Mouse (Mus musculus): Measurements from ENCODE around the gene Meioc. TPM values are rescaled to one million over a fixed set of nuclear protein-coding genes. Genes with fewer than 3 reads are reported as not detected.
A peak's percentile ranks its signal among the peaks of the same experiment; 100 is the strongest.

Meioc gene
- polyA plus RNA-seq (2014; fragmentation: Nextera tagmentation; extraction: Ambion mirVana), result 0.15 and 0.24 TPM in 2 replicates

- Histone ChIP-seq H3K36me3 (ENCODE audit: control insufficient read depth, insufficient read depth, low read length) (no peaks in the 10 kb centered on the region), H3K9me3 (ENCODE audit: control insufficient read depth, low read length) (peaks cover 12% of the 10 kb centered on the region), H3K4me1 (replicated peaks; ENCODE audit: control insufficient read depth, insufficient read depth, low read length) (0 out of 2 replicates have a peak, but pooled peaks cover 2% of the 10 kb centered on the region), H3K27ac (ENCODE audit: low read depth, low read length) (no peak within 1 kb of the TSS), H3K4me2 (ENCODE audit: low read depth, low read length, severe bottlenecking) (no peak within 1 kb of the TSS), H3K27me3 (ENCODE audit: control insufficient read depth, insufficient read depth, low read length) (peaks cover 8% of the 10 kb centered on the region), H3K9ac (ENCODE audit: low read length) (no peak within 1 kb of the TSS), H3K4me3 (ENCODE audit: low read depth, low read length) (no peak within 1 kb of the TSS)
- 80% methylated on average over 3 of the region's 3 CpGs for WGBS
- ATAC-seq (replicated peaks; ENCODE audit: low FRiP score) (no peak), DNase-seq (ENCODE audit: low spot score) (no peak)
Observed at GRCm38 (mm10) chr11:102663416-102663815, at the start of gene Meioc. Meioc (plus strand) TSS chr11:102663716.

- H3K9ac ChIP-seq (ENCODE audit: low read length), result no peak overlapping the region
- H3K27ac ChIP-seq (ENCODE audit: low read depth, low read length), result no peak overlapping the region
- DNase-seq (ENCODE audit: low spot score) (no peak), ATAC-seq (replicated peaks; ENCODE audit: low FRiP score) (no peak)
- WGBS, result 72% methylated on average over 2 of the region's 2 CpGs
- H3K4me2 ChIP-seq (ENCODE audit: low read depth, low read length, severe bottlenecking), result no peak overlapping the region
- H3K4me3 ChIP-seq (ENCODE audit: low read depth, low read length), result no peak overlapping the region
- H3K9me3 ChIP-seq (ENCODE audit: control insufficient read depth, low read length), result peaks cover 3% of the 10 kb centered on the region; the same call in 1 of the 2 replicates
- H3K36me3 ChIP-seq (ENCODE audit: control insufficient read depth, insufficient read depth, low read length), result no peaks in the 10 kb centered on the region
- H3K27me3 ChIP-seq (ENCODE audit: control insufficient read depth, insufficient read depth, low read length), result no peaks in the 10 kb centered on the region
- peaks cover 11% of the 10 kb centered on the region for H3K4me1 ChIP-seq (replicated peaks; ENCODE audit: control insufficient read depth, insufficient read depth, low read length)
Observed at GRCm38 (mm10) chr11:102619449-102619848, 44.1 kb upstream of the Meioc start.

DNA sequence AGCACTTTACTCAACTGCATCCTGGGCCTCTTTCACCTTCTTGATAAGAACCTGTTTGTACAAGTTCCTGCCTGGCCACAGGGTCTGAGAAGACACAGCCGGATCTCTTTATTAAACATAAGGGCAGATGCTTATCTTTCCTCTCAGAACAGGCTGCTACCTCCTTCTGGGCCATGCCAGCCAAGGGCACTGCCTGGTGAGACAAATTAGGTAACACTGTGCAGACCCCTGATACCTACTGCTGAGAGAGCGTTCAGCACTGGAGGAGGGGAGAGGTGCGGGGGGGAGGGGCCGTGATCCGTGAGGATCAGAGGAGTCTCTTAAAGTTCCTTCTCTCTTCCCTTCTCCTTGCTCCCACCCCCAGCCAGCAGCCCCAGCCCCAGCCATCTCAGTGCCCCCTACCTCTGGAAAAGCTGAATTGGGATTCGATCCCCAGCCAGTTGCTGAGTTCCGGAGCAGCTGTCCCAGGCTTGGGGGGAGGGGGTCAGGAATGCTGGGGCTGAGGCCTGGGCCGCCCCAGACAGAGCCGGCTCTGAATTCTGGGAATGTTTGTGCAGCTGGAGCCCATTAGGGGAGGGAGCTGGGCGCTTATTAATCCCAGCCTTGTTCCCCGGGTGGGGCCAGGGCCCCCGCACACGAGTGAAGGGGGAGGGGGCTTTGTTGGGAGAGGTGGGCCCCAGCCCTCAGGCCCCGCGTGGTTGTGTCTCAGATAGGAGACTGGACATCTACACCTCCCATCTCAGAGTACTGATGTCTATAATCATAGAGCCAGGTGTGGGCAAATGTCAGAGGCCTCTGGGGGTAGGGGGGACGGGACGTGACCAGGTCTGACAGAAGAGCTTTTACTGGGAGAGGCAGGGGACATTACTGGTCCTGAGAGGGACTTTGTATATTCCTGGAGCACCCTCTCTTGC is 39.4 kb upstream of the Meioc start:
- DNase-seq (ENCODE audit: low spot score), result peak; percentile 78
- no peaks in the 10 kb centered on the region for H3K27me3 ChIP-seq (ENCODE audit: control insufficient read depth, insufficient read depth, low read length)
- peak overlapping the region; percentile 63 for H3K27ac ChIP-seq (ENCODE audit: low read depth, low read length)
- H3K4me2 ChIP-seq (ENCODE audit: low read depth, low read length, severe bottlenecking), result peak overlapping the region; percentile 24; the same call in 1 of the 2 replicates
- no peaks in the 10 kb centered on the region for H3K36me3 ChIP-seq (ENCODE audit: control insufficient read depth, insufficient read depth, low read length)
- no peak overlapping the region for H3K4me3 ChIP-seq (ENCODE audit: low read depth, low read length)
- H3K9ac ChIP-seq (ENCODE audit: low read length), result peak overlapping the region; percentile 44
- WGBS, result 6% methylated on average over 15 of the region's 17 CpGs
- peak; percentile 61 for ATAC-seq (replicated peaks; ENCODE audit: low FRiP score)
- H3K9me3 ChIP-seq (ENCODE audit: control insufficient read depth, low read length), result peaks cover 3% of the 10 kb centered on the region; the same call in 1 of the 2 replicates
- peaks cover 18% of the 10 kb centered on the region for H3K4me1 ChIP-seq (replicated peaks; ENCODE audit: control insufficient read depth, insufficient read depth, low read length)

DNA sequence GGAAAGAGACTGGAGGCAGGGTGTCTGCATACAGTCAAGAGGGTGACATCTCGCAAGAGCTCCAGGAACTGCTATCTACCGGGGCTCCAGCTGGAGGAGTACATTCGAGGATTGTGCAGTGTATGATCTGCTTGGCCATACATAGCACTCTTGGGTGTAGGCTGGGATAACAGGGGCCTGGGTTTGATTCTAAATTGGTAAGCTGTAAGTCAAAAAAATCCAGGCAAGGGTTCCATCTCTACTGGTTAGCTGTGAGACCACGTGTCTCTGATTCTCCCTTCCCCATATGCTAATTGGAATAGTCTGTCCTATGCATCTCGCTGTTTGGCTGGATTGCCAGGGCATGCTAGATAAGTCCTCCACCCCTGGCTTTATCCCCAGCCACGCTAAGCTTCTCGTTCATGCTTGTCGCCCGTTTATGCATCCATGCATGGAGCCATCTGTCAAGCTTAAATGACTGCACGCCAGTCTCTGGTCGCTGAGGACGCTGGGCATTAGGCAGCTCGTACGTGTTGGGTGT is 38.6 kb upstream of the Meioc start:
- Histone ChIP-seq H3K9me3 (ENCODE audit: control insufficient read depth, low read length) (no peaks in the 10 kb centered on the region), H3K4me2 (ENCODE audit: low read depth, low read length, severe bottlenecking) (no peak overlapping the region), H3K4me1 (replicated peaks; ENCODE audit: control insufficient read depth, insufficient read depth, low read length) (peaks cover 18% of the 10 kb centered on the region), H3K4me3 (ENCODE audit: low read depth, low read length) (no peak overlapping the region), H3K36me3 (ENCODE audit: control insufficient read depth, insufficient read depth, low read length) (no peaks in the 10 kb centered on the region), H3K27me3 (ENCODE audit: control insufficient read depth, insufficient read depth, low read length) (no peaks in the 10 kb centered on the region), H3K9ac (ENCODE audit: low read length) (no peak overlapping the region), H3K27ac (ENCODE audit: low read depth, low read length) (peak overlapping the region; percentile 63)
- DNase-seq (ENCODE audit: low spot score), result no peak
- no peak for ATAC-seq (replicated peaks; ENCODE audit: low FRiP score)
- WGBS, result 46% methylated on average over 14 of the region's 14 CpGs

GRCm38 (mm10) chr11:102627171-102627931 is 36.2 kb upstream of the Meioc start:
- no peak overlapping the region for H3K4me2 ChIP-seq (ENCODE audit: low read depth, low read length, severe bottlenecking)
- no peak for DNase-seq (ENCODE audit: low spot score)
- H3K4me1 ChIP-seq (replicated peaks; ENCODE audit: control insufficient read depth, insufficient read depth, low read length), result peaks cover 27% of the 10 kb centered on the region
- H3K9ac ChIP-seq (ENCODE audit: low read length), result no peak overlapping the region
- H3K4me3 ChIP-seq (ENCODE audit: low read depth, low read length), result no peak overlapping the region
- WGBS, result 85% methylated on average over 9 of the region's 9 CpGs
- no peaks in the 10 kb centered on the region for H3K9me3 ChIP-seq (ENCODE audit: control insufficient read depth, low read length)
- no peaks in the 10 kb centered on the region for H3K36me3 ChIP-seq (ENCODE audit: control insufficient read depth, insufficient read depth, low read length)
- no peak for ATAC-seq (replicated peaks; ENCODE audit: low FRiP score)
- H3K27ac ChIP-seq (ENCODE audit: low read depth, low read length), result no peak overlapping the region
- H3K27me3 ChIP-seq (ENCODE audit: control insufficient read depth, insufficient read depth, low read length), result no peaks in the 10 kb centered on the region

DNA sequence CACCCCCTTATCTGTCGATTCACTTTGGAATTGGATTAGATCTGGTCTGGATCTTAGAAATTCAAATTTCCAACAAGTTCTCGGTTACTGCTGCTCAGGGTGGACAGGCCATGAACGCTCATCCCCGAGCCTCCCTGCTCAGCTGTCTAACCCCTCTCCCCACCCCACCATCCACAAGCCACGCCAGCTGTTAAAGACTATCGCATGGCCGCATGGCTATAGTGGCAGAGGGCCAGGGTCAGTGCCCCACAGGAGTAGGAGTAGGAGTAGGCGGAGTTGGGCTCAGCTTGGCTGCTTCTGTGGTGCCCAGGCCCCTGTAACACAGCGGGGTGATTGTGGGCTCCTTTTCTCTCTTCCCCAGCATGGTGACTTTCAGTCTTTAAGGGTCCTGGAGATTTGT is 35.0 kb upstream of the Meioc start:
- no peaks in the 10 kb centered on the region for H3K27me3 ChIP-seq (ENCODE audit: control insufficient read depth, insufficient read depth, low read length)
- H3K9me3 ChIP-seq (ENCODE audit: control insufficient read depth, low read length), result no peaks in the 10 kb centered on the region
- H3K4me2 ChIP-seq (ENCODE audit: low read depth, low read length, severe bottlenecking), result no peak overlapping the region
- no peak overlapping the region for H3K4me3 ChIP-seq (ENCODE audit: low read depth, low read length)
- H3K36me3 ChIP-seq (ENCODE audit: control insufficient read depth, insufficient read depth, low read length), result no peaks in the 10 kb centered on the region
- 56% methylated on average over 9 of the region's 9 CpGs for WGBS
- no peak overlapping the region for H3K27ac ChIP-seq (ENCODE audit: low read depth, low read length)
- DNase-seq (ENCODE audit: low spot score) (no peak), ATAC-seq (replicated peaks; ENCODE audit: low FRiP score) (no peak)
- H3K9ac ChIP-seq (ENCODE audit: low read length), result no peak overlapping the region
- peaks cover 25% of the 10 kb centered on the region for H3K4me1 ChIP-seq (replicated peaks; ENCODE audit: control insufficient read depth, insufficient read depth, low read length)

- Histone ChIP-seq H3K9me3 (ENCODE audit: control insufficient read depth, low read length) (no peaks in the 10 kb centered on the region), H3K27me3 (ENCODE audit: control insufficient read depth, insufficient read depth, low read length) (no peaks in the 10 kb centered on the region), H3K4me3 (ENCODE audit: low read depth, low read length) (no peak overlapping the region), H3K36me3 (ENCODE audit: control insufficient read depth, insufficient read depth, low read length) (no peaks in the 10 kb centered on the region), H3K9ac (ENCODE audit: low read length) (no peak overlapping the region), H3K4me1 (replicated peaks; ENCODE audit: control insufficient read depth, insufficient read depth, low read length) (peaks cover 17% of the 10 kb centered on the region), H3K4me2 (ENCODE audit: low read depth, low read length, severe bottlenecking) (no peak overlapping the region), H3K27ac (ENCODE audit: low read depth, low read length) (no peak overlapping the region)
- ATAC-seq (replicated peaks; ENCODE audit: low FRiP score) (no peak), DNase-seq (ENCODE audit: low spot score) (no peak)
- WGBS, result 70% methylated on average over 8 of the region's 8 CpGs
Observed at GRCm38 (mm10) chr11:102629375-102629774, 34.1 kb upstream of the Meioc start.

DNA sequence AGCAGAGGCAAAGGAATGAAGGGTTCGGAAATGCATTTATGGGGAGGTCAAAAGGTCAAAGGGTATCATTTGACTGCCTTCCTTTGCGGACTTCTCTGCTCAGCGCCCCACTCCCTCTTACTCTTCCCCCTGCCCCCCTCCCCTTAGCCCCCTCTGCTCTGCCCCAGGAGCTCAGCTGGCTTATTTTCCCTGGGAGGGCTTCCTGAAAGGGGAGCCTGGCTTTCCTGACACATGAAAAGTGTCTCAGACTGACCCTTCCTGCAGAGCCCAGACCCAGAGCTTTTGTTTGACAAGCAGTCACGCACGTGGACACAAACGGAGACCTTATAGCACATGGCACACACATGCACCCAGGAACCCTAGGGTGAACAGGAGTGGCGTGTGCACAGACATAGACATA is 32.8 kb upstream of the Meioc start:
- Histone ChIP-seq H3K4me1 (replicated peaks; ENCODE audit: control insufficient read depth, insufficient read depth, low read length) (peaks cover 10% of the 10 kb centered on the region), H3K4me3 (ENCODE audit: low read depth, low read length) (no peak overlapping the region), H3K9me3 (ENCODE audit: control insufficient read depth, low read length) (no peaks in the 10 kb centered on the region), H3K9ac (ENCODE audit: low read length) (no peak overlapping the region; the same call in 1 of the 2 replicates), H3K27ac (ENCODE audit: low read depth, low read length) (no peak overlapping the region), H3K27me3 (ENCODE audit: control insufficient read depth, insufficient read depth, low read length) (no peaks in the 10 kb centered on the region), H3K36me3 (ENCODE audit: control insufficient read depth, insufficient read depth, low read length) (no peaks in the 10 kb centered on the region), H3K4me2 (ENCODE audit: low read depth, low read length, severe bottlenecking) (no peak overlapping the region)
- 9% methylated on average over 7 of the region's 7 CpGs for WGBS
- ATAC-seq (replicated peaks; ENCODE audit: low FRiP score), result no peak
- no peak for DNase-seq (ENCODE audit: low spot score)

All from forebrain, embryonic 11.5 days (tissue).